Mouse (Mus musculus): Measurements from ENCODE around the gene 1700067K01Rik.

- no peak for TF ChIP-seq CTCF (conservative IDR thresholded peaks at IDR 0.05; ENCODE audit: low read length)
- TF ChIP-seq NANOG (IDR thresholded peaks at IDR 0.05; ENCODE audit: borderline replicate concordance, low read length) = no peak
Measured at GRCm38 (mm10) chr8:83955958-83956218, 45.4 kb upstream of the 1700067K01Rik start.
